Mouse (Mus musculus) testis, adult 2 months (tissue): Measurements from ENCODE around the gene Rab37.

Source experiments
- CTCF ChIP-seq: fragments of 200-500 bp; IDR thresholded peaks from 2 replicates; pipeline ENCODE4 v1.5.1; 2012; ENCODE audit warnings: low read depth, mild to moderate bottlenecking, inconsistent platforms, low read length, moderate library complexity; ENCODE audit not compliant: control insufficient read depth, insufficient read depth, insufficient replicate concordance
- POLR2A ChIP-seq: fragments of 200-500 bp; IDR thresholded peaks from 2 replicates; pipeline ENCODE4 v1.6.1; 2012; ENCODE audit warnings: low read depth, mild to moderate bottlenecking, inconsistent platforms, low read length, moderate library complexity; ENCODE audit not compliant: control insufficient read depth

DNA sequence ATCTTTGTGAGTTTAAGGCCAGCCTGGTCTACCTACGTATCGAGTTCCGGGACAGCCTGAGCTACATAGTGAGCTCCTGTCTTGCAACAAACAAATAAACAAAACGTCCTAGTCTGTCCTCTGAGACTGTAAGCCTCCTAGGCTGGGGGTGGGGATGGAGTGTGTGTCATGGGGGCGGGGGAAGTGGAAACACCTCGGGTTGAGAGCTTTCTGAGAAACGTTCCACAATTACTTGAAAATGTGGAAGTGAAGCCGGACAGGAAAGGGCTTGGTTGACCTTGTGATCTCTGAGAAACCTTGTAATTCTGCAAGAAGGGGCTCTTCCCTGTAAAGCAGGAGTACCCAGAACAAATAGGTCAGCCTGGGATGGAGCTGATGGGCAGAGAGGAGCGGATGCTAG is 28.2 kb downstream of the Rab37 start:
- TF ChIP-seq POLR2A (no peak), CTCF (no peak)
